In the genomic region with DNA sequence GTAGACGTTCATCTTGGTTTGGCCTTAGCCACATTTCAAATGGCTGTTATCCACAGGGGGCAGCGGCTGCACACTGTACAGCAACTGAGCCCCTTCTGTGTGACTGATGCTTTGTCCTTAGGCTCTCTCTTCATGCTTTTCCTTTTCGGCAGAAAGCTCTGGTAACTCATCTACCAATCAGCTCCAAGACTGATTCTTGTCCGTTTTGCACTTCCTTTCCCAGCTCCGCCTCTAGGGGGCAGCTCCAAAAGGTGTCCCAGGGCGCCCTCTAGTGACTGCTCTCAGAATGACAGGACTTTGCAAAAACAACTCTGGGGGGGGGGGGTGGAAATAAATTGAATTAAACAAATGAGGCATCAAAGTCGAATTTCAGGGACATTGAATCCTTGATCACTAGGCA, we compare ENCODE assay signal across 9 mouse cellular contexts.
DNase-seq lines count a peak whose midpoint lies in the region; ATAC-seq and TF ChIP-seq lines count a peak whose summit lies in the region.
"Had no signal": no experiment of that assay in that cellular context is flagged by ENCODE, and none has a peak within 500 bp of the region (broad histone marks: within the 10 kb centered on the region; RNA-seq: fewer than 3 reads in every experiment).

No protein-coding gene starts in this region.

- no peaks in the 10 kb centered on the region for H3K36me3 ChIP-seq in G1E (replicated peaks)
- H3K36me3 ChIP-seq: lung, embryonic 15.5 days had no signal

- H3K4me3 ChIP-seq in G1E (ENCODE audit: low read depth, low read length), result no peak overlapping the region
- H3K4me3 ChIP-seq in lung, adult 2 months (replicated peaks; ENCODE audit: extremely low read depth, low read depth, low read length), result no peak overlapping the region
- H3K4me3 ChIP-seq: lung, embryonic 15.5 days had no signal

- no peak for ATAC-seq in G1E (ENCODE audit: extremely low read depth, insufficient number of reproducible peaks, low FRiP score, poor library complexity, severe bottlenecking)
- peak; percentile 52; the same call in 1 of the 2 replicates for ATAC-seq in cerebellum, adult (ENCODE audit: insufficient number of reproducible peaks, low FRiP score, low TSS enrichment)

- no peaks in the 10 kb centered on the region for H3K27me3 ChIP-seq in G1E (ENCODE audit: insufficient read depth, low read length)
- H3K27me3 ChIP-seq: lung, embryonic 15.5 days had no signal

- no peaks in the 10 kb centered on the region for H3K4me1 ChIP-seq in G1E (ENCODE audit: insufficient read depth, low read depth, low read length)
- H3K4me1 ChIP-seq in lung, adult 2 months (ENCODE audit: control insufficient read depth, insufficient read depth, low read length), result no peaks in the 10 kb centered on the region
- H3K4me1 ChIP-seq: lung, embryonic 15.5 days had no signal

- no peak for TF ChIP-seq CTCF in G1E (IDR thresholded peaks at IDR 0.05; ENCODE audit: low read depth, low read length)
- peak; percentile 91 for TF ChIP-seq CTCF in lung, adult 2 months (IDR thresholded peaks at IDR 0.05; ENCODE audit: insufficient read depth, low read length)

- peaks cover 34% of the 10 kb centered on the region for H3K9me3 ChIP-seq in G1E (replicated peaks)
- H3K9me3 ChIP-seq: lung, embryonic 15.5 days had no signal

- peak; percentile 96 to 97 for DNase-seq in B cell, adult 2 months
- peak; percentile 1 for DNase-seq in G1E (ENCODE audit: low spot score)
- DNase-seq in frontal cortex, postnatal 25 days (ENCODE audit: low spot score in 2 of 2), result peak; percentile 66 to 73
- peak; percentile 94 for DNase-seq in kidney, postnatal 4 days
- DNase-seq in lung, adult 2 months, result peak; percentile 84
- peak; percentile 80 to 82 for DNase-seq in right cerebral cortex, adult 2 months (ENCODE audit: low spot score in 2 of 2)
- peak; percentile 56 for DNase-seq in urinary bladder, postnatal 10 days (ENCODE audit: low spot score)

- 25% methylated on average over 7 of the region's 7 CpGs for WGBS in lung, adult 2 months

- TF ChIP-seq POLR2A in lung, adult 2 months (IDR thresholded peaks at IDR 0.05; ENCODE audit: borderline replicate concordance, extremely low read depth, low read depth, low read length), result no peak

Comparison
In these comparisons a context has a peak if more than half of its experiments do, and no peak if none do; other contexts are left out.
1. DNase-seq: peak in every context shown above with its lines; median percentile 96 in B cell, adult 2 months; 94 in kidney, postnatal 4 days; 84 in lung, adult 2 months; 81 in right cerebral cortex, adult 2 months; 70 in frontal cortex, postnatal 25 days; 56 in urinary bladder, postnatal 10 days; 1 in G1E.